ENCODE assay signal across 9 mouse cellular contexts in genomic region chr19:21781066-21781786, GRCm38 (mm10). TPM values are rescaled to one million over a fixed set of nuclear protein-coding genes. Genes with fewer than 3 reads are reported as not detected.
DNase-seq lines count a peak whose midpoint lies in the region; ATAC-seq and TF ChIP-seq lines count a peak whose summit lies in the region.
"Had no signal": no experiment of that assay in that cellular context is flagged by ENCODE, and none has a peak within 500 bp of the region (broad histone marks: within the 10 kb centered on the region; RNA-seq: fewer than 3 reads in every experiment).

No protein-coding gene starts in this region.

- H3K9ac ChIP-seq in kidney, embryonic 14.5 days (ENCODE audit: low read depth, low read length): no peak overlapping the region
- peak overlapping the region; percentile 60 for H3K9ac ChIP-seq in forebrain, embryonic 16.5 days (replicated peaks; ENCODE audit: low read depth, low read length)
- peak overlapping the region; percentile 14; the same call in 1 of the 2 replicates for H3K9ac ChIP-seq in midbrain, embryonic 15.5 days
- H3K9ac ChIP-seq in intestine, postnatal 0 days (ENCODE audit: low read depth, low read length): no peak overlapping the region

- no peaks in the 10 kb centered on the region for H3K27me3 ChIP-seq in kidney, embryonic 14.5 days (ENCODE audit: control insufficient read depth, insufficient read depth, low read length)
- no peaks in the 10 kb centered on the region for H3K27me3 ChIP-seq in forebrain, embryonic 16.5 days (replicated peaks; ENCODE audit: control insufficient read depth, insufficient read depth, low read length)
- H3K27me3 ChIP-seq in midbrain, embryonic 15.5 days (replicated peaks): no peaks in the 10 kb centered on the region
- no peaks in the 10 kb centered on the region for H3K27me3 ChIP-seq in intestine, postnatal 0 days (replicated peaks; ENCODE audit: control insufficient read depth, insufficient read depth, low read length)
- H3K27me3 ChIP-seq: Patski had no signal

- ATAC-seq in kidney, embryonic 14.5 days (ENCODE audit: low FRiP score, low TSS enrichment): peak; percentile 41; the same call in 1 of the 2 replicates
- ATAC-seq in forebrain, embryonic 16.5 days: peak; percentile 18
- ATAC-seq in midbrain, embryonic 15.5 days (replicated peaks): no peak
- ATAC-seq in intestine, postnatal 0 days: no peak
- ATAC-seq in activated CD4-positive, CD25-positive, alpha-beta regulatory T cell, adult 4 months: no peak
- ATAC-seq: Patski had no signal

- DNase-seq in kidney, postnatal 14 days: no peak
- peak; percentile 83 for DNase-seq in adrenal gland, postnatal 14 days
- DNase-seq in layer of hippocampus, adult 11-12 months (ENCODE audit: low spot score): no peak

- TF ChIP-seq CTCF in intestine, postnatal 0 days (IDR thresholded peaks at IDR 0.05; ENCODE audit: low read depth): no peak

- H3K36me3 ChIP-seq in kidney, embryonic 14.5 days (ENCODE audit: control insufficient read depth, insufficient read depth, low read length): no peaks in the 10 kb centered on the region
- no peaks in the 10 kb centered on the region for H3K36me3 ChIP-seq in forebrain, embryonic 16.5 days (ENCODE audit: control insufficient read depth, insufficient read depth)
- H3K36me3 ChIP-seq in midbrain, embryonic 15.5 days (replicated peaks): no peaks in the 10 kb centered on the region
- no peaks in the 10 kb centered on the region for H3K36me3 ChIP-seq in intestine, postnatal 0 days (ENCODE audit: control insufficient read depth, insufficient read depth)

- H3K4me2 ChIP-seq in kidney, embryonic 14.5 days (replicated peaks; ENCODE audit: low read depth, low read length): no peak overlapping the region; the same call in 1 of the 2 replicates
- H3K4me2 ChIP-seq in forebrain, embryonic 16.5 days (ENCODE audit: low read length): peak overlapping the region; percentile 89
- H3K4me2 ChIP-seq in midbrain, embryonic 15.5 days: peak overlapping the region; percentile 61
- no peak overlapping the region for H3K4me2 ChIP-seq in intestine, postnatal 0 days (replicated peaks; ENCODE audit: low read depth)

- H3K9me3 ChIP-seq in kidney, embryonic 14.5 days (ENCODE audit: control insufficient read depth, low read length): no peaks in the 10 kb centered on the region
- no peaks in the 10 kb centered on the region for H3K9me3 ChIP-seq in forebrain, embryonic 16.5 days (ENCODE audit: control insufficient read depth, low read length)
- no peaks in the 10 kb centered on the region for H3K9me3 ChIP-seq in midbrain, embryonic 15.5 days
- no peaks in the 10 kb centered on the region for H3K9me3 ChIP-seq in intestine, postnatal 0 days (ENCODE audit: control insufficient read depth)

- H3K4me1 ChIP-seq in kidney, embryonic 14.5 days (ENCODE audit: control insufficient read depth, insufficient read depth, low read length): peaks cover 53% of the 10 kb centered on the region
- H3K4me1 ChIP-seq in forebrain, embryonic 16.5 days (replicated peaks; ENCODE audit: control insufficient read depth, insufficient read depth, low read length): peaks cover 76% of the 10 kb centered on the region
- H3K4me1 ChIP-seq in midbrain, embryonic 15.5 days: peaks cover 70% of the 10 kb centered on the region
- H3K4me1 ChIP-seq in intestine, postnatal 0 days (replicated peaks; ENCODE audit: control insufficient read depth, insufficient read depth, low read length): peaks cover 3% of the 10 kb centered on the region

- peak overlapping the region; percentile 6; the same call in 1 of the 2 replicates for H3K27ac ChIP-seq in kidney, embryonic 14.5 days (ENCODE audit: low read depth, low read length)
- peak overlapping the region; percentile 89 for H3K27ac ChIP-seq in forebrain, embryonic 16.5 days (ENCODE audit: low read length)
- H3K27ac ChIP-seq in midbrain, embryonic 15.5 days: peak overlapping the region; percentile 66
- H3K27ac ChIP-seq in intestine, postnatal 0 days (ENCODE audit: low read depth, low read length): no peak overlapping the region

- 30% methylated on average over 7 of the region's 7 CpGs for WGBS in kidney, embryonic 14.5 days
- WGBS in forebrain, embryonic 16.5 days: 12% methylated on average over 7 of the region's 7 CpGs
- WGBS in midbrain, embryonic 15.5 days: 26% methylated on average over 7 of the region's 7 CpGs
- WGBS in intestine, postnatal 0 days: 81% methylated on average over 7 of the region's 7 CpGs

- no peak overlapping the region for H3K4me3 ChIP-seq in kidney, embryonic 14.5 days (ENCODE audit: low read length)
- peak overlapping the region; percentile 100 for H3K4me3 ChIP-seq in forebrain, embryonic 16.5 days (replicated peaks; ENCODE audit: low read length)
- H3K4me3 ChIP-seq in midbrain, embryonic 15.5 days: peak overlapping the region; percentile 98
- H3K4me3 ChIP-seq in intestine, postnatal 0 days (ENCODE audit: low read depth, low read length): no peak overlapping the region

RNA-seq across cellular contexts. Expression of gene Cemip2, which starts 3.1 kb away (rescaled TPM):
- polyA plus RNA-seq in kidney, embryonic 14.5 days (2014; fragmentation: Nextera tagmentation; extraction: Ambion mirVana): 16.6 and 26.8 TPM in 2 replicates
- total RNA-seq in adrenal gland, postnatal 14 days (2021): 25.3 and 26.3 TPM in 2 replicates
- 37.2 and 37.6 TPM in 2 replicates for polyA plus RNA-seq in forebrain, embryonic 16.5 days (2015; fragmentation: Nextera tagmentation; extraction: Ambion mirVana)
- 39.9 and 41.6 TPM in 2 replicates for polyA plus RNA-seq in midbrain, embryonic 15.5 days (2015; fragmentation: Nextera tagmentation; extraction: Ambion mirVana)
- 3.3 and 4.1 TPM in 2 replicates for polyA plus RNA-seq in intestine, postnatal 0 days (2015; fragmentation: Nextera tagmentation; extraction: Ambion mirVana)
- polyA plus RNA-seq in activated CD4-positive, CD25-positive, alpha-beta regulatory T cell, adult 4 months (2017; shearing (Covaris generic)): 1 to 10 TPM; 6.3 to 7.2 TPM

Comparison
In these comparisons a context has a peak if more than half of its experiments do, and no peak if none do; other contexts are left out.
1. ATAC-seq: peak in kidney, embryonic 14.5 days (single experiment) and forebrain, embryonic 16.5 days (single experiment); none in midbrain, embryonic 15.5 days (single experiment), intestine, postnatal 0 days (single experiment) and activated CD4-positive, CD25-positive, alpha-beta regulatory T cell, adult 4 months (single experiment).
2. H3K4me2 ChIP-seq: peak in forebrain, embryonic 16.5 days (single experiment) and midbrain, embryonic 15.5 days (single experiment); none in kidney, embryonic 14.5 days (single experiment) and intestine, postnatal 0 days (single experiment).
3. H3K4me3 ChIP-seq: peak in forebrain, embryonic 16.5 days (single experiment) and midbrain, embryonic 15.5 days (single experiment); none in kidney, embryonic 14.5 days (single experiment) and intestine, postnatal 0 days (single experiment).
4. H3K9ac ChIP-seq: peak in forebrain, embryonic 16.5 days (single experiment) and midbrain, embryonic 15.5 days (single experiment); none in kidney, embryonic 14.5 days (single experiment) and intestine, postnatal 0 days (single experiment).